Mouse (Mus musculus) right cerebral cortex, postnatal 10 days (tissue): ENCODE results near the gene Nfkbiz.
A peak's percentile ranks its signal among the peaks of the same experiment; 100 is the strongest.
"Not testable (repeated sequence)": the region's sequence is repeated elsewhere in the genome, so short reads cannot be mapped to it uniquely, and the experiment has no call there.

Source experiments
- DNase-seq, 2 experiments: peaks; one replicate each; pipeline ENCODE4 v3.0.0; 2021; ENCODE audit warnings: low spot score in 2 of 2

The Nfkbiz gene

DNA sequence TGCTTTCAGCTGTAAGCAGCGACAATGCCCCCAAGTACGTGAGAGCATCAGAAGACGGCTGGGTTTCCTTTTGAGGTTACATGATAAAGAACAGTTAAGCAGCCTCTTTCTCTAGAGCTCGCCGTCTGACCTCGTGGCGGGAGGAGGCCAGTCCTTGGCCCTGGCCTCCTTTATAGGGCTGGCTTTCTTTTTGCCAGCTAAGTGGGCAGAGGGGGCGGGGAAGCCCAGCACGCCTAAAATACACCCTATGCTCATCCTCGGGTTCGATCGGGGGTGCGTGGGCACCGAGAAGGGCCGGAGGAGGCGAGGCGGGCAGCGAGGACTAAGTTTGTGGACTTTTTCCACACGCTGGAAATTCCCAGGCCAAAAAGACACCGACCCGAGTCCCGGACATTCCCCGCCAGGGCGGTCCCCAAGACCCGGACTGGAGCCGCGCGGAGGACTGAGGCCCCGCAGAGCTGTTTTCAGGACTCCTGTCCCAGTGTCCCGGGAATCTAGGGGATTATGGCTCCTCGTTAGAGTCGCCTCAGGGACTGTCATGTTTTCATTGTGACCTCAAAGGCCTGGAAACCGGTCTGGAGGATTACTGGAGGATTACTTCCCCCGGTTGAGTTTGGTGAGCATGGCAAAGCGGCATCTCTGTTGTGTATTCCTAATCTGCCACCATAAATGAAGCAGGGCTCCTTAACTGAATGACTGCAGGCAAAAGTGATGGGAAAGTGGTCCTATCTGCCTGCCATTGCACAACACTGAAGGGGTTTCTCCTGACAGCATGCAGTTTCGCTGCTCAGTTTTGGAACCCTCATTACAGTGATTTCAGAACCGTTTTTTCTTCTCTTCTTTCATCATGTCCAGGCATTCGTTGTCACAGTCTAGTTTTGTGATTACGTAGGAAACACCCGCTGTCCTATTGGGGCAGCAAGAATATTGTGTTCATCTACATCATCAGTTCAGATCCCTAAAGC lies at the start of gene Nfkbiz:
Gene Nfkbiz, minus strand, starts transcription at position 390 of the 965 bp plus-strand sequence.
- peak; percentile 80 to 82 for DNase-seq

DNA sequence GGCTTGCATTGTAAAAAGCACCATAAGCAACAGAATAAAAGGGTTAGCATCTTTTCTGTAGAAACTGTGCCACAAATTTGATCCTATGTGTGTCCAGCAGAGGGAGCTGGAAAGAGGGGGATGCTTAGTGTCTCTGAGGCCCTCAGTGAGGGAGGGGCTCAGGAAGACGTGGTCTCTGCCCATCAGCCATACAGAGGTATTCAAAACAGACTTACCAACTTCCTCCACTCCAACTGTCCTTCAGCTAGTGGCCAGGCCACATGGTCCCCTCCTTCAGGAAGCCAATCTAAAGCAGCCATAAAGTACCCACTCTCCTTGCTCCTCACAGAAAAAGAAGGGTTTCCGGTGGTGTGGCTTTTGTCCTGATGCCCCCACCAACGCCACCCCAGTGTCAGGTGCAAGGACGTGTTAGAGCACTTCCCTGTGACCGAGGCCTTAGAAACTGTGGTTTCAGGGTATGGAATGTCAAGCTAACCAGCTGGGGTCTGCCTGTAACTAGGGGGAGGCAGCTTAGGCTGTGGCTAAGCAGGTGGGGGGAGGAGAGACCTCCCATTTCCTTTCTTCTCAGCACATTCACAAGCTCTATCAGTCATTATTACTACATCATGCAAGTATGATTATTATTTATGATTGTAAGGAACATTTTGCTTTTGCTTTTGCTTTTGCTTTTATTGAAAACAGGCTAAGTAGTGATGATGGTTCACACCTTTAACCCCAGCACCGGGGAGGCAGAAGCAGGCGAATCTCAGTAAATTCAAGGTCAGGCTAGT lies 49.3 kb upstream of the Nfkbiz start:
- no peak for DNase-seq

DNA sequence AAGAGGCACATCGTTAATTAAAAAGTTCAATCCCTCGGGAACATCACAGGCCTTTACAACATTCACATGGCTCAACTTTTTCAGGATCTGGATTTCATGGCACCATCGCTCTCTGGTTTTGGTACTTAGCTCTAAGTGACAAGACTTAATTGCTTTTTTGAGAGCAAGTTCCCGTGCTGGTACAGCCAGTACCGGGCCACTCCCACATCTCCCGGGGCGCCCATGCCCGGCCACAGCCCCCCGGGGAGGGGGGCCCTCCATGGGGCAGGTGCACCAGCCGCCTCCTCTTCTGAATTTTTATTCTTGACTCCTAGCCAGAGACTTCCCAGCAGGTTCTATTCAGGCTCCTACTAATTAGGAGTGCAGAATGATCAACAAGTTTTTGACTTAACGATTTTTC lies 45.5 kb upstream of the Nfkbiz start:
- no peak for DNase-seq

GRCm38 (mm10) chr16:55876025-55876424 lies 37.3 kb upstream of the Nfkbiz start:
- DNase-seq = no peak

- no peak for DNase-seq
Observed at GRCm38 (mm10) chr16:55863832-55864231, 25.1 kb upstream of the Nfkbiz start.

DNA sequence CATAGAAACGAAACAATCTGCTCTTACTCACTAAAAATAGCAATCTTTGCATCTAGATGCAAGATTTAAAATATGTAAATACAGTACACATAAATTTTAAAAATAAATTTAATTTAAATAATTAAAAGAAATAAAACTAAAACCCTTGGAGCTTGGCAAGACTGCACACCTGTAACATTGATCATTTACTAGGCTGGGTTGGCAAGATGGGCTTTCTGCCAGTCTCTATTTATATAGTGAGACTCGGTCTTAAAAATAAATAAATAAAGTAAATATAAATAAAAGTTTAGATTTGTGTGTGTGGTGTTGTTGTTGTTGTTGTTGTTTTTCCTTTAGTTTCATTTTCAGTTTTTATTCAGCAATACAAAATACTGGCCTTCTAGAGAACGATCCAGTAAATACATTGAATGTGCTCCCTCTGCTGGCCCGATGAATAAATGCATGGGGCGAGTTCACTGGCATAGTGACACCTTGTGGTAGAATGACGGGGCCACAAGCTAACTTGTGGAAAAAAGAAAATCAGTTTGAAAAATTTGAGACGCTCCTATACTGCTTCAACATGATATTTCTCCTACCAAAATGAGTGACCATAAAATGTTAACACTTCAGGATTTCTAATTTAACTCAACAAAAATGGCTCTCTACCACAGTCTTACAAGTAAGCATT lies 24.6 kb upstream of the Nfkbiz start:
- peak; percentile 80 to 82 for DNase-seq

GRCm38 (mm10) chr16:55861104-55861503 lies 22.4 kb upstream of the Nfkbiz start:
- peak; percentile 40 to 58 for DNase-seq

DNA sequence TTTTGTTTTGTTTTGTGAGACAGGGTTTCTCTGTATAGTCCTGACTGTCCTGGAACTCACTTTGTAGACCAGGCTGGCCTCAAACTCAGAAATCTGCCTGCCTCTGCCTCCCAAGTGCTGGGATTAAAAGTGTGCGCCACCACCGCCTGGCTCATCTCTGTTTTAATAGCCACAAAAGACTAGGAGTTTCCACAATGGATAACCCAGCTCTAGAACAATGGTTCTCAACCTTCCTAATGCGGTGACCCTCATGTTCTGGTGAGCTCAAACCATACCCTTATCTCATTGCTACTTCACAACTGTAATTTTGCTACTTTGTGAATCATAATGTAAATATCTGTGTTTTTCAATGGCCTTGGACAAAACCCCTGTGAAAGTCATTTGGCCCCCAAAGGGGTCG lies 20.7 kb upstream of the Nfkbiz start:
- DNase-seq = not testable (repeated sequence)

DNA sequence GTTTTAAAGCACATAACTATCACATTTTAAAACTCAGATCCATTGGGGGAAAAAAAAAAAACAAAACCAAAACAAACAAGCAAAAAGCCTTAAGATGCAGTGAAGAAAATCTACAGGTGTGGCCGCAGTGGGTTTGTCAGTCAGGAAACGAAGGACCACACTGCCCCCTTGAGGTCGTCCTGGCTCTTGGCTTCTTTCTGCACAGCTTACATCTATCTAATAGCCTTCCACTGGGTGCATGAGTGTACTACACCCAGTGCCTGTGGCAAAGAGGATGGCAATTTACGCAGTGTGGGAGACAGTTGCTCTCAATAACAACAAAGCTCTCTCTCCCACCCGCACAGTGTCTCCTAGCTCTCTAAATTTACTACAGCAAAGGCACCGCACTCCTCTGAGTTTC lies 19.8 kb upstream of the Nfkbiz start:
- DNase-seq = peak; percentile 61 to 76

DNA sequence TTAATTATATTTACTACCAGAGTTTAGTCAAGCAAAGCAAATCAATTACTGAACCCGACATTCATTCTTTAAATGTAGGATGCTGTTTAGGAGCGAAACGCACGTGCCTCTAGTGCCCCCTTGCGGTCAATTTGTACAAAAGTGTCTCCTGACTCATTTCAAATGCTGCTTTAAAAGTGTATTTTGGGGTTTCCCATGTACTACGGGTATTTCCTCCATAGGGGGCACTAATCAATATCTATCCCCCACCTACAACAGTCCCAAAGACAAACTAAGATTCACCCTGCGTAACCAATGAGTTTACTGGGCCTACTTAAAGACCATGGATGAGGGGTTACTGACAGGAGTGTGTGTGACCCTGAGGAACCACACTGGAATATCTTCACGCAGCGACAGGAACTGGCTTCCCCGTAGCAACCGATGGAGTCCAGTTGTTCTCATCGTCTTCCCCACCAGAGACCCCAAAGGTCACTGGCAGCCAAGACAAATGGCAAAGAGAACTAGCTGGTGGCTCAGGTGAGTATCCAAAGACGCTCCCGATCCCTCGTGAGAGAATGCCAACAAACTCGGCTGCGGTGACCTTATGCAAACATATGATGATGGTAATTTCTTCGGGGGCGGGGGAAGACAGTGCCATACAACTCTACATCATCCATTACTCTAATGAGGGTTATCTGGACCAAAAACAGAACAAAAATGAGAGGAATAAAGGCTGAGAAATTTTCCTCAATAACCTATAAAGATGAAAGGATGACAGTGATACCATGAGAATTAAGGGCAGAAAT lies 14.4 kb upstream of the Nfkbiz start:
- DNase-seq = peak; percentile 76 to 90

DNA sequence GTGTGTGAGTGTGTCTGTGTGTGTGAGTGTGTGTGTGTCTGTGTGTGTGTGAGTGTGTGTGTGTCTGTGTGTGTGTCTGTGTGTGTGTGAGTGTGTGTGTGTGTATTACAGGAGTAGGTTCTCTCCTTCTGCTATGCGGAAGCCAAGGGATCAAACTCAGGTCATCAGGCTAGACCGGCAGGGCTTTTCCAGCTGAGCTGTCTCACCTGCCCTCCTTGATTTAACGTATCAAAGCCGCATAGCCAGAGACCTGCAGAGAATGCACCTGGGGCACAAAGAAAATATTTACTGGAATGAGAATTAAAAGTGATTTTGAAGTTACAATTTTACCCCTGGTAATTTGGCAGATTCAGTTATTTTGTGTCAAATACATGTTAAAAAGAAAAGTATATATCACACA lies 13.8 kb upstream of the Nfkbiz start:
- DNase-seq = no peak

- DNase-seq = no peak
Observed at GRCm38 (mm10) chr16:55850485-55850884, 11.8 kb upstream of the Nfkbiz start.

- DNase-seq = no peak
Observed at GRCm38 (mm10) chr16:55847679-55848078, 9.0 kb upstream of the Nfkbiz start.

DNA sequence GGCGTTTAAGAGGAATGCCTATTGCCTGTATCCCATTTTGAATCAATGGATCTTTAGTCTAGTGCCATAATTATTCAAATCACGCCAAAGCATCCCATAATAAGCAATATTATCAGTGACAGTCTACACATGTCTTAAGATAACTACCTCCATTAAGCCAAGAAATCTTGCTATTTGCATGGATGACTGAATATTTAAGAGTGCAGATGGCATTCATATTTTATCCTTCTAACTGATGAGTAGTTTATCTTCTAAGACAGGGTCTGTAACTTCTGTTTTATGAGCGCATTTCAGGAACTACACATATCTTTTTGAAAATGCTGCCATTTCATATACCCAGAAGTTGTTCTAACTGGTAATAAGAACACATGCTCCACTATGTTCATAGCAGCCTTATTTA lies 6.1 kb upstream of the Nfkbiz start:
- no peak for DNase-seq

DNA sequence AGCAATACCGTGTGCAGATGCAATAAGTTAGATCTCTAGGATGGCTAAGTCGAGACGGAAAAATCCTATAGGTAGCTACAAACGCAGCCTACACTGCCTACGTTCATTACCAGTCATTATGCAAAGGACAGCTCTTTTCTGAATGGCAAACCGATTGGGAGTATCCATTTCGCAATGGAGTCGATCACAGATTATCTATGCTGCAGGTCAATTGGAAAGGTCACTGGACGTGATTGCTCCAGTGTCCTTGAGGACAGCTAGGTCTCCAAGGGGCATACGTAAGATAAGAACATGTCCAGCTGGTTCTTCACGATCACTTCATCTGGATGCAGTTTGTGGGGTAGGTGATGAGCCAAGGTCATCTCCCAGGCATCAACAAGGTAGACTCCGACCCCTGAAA lies 5.2 kb upstream of the Nfkbiz start:
- DNase-seq = no peak

- no peak for DNase-seq
Observed at GRCm38 (mm10) chr16:55843134-55843533, 4.4 kb upstream of the Nfkbiz start.

GRCm38 (mm10) chr16:55841506-55841905 lies 2.8 kb upstream of the Nfkbiz start:
- no peak for DNase-seq

DNA sequence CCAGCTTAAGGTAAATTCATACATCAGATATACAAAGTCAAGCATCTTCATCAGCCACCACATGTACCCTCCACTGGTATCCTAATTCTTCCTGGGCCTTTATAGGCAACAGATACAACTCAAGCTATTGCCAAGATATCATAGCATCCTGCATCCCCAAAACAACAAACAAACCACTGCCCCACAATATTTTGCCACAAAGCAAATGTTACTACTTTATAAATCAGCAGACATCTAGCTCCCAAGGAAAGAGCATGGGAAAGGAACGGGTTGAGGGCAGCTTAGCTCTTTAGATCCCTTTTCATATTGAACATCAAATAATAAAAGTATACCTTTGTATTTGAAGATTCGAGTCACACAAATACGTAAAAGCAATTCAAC lies 580 bp downstream of the Nfkbiz start:
- no peak for DNase-seq

DNA sequence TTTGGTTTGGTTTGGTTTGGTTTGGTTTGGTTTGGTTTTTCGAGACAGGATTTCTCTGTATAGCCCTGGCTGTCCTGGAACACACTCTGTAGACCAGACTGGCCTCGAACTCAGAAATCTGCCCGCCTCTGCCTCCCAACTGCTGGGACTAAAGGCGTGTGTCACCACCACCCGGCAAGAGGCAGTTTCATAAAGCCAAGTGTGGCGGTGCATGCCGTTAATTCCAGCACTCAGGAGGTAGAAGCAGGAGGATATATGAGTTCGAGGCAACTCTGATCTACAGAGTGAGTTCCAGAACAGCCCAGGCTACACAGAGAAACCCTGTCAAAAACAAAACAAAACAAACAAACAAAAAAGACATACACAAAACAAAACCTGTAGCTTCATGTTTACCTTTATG lies 1.0 kb downstream of the Nfkbiz start:
- DNase-seq = not testable (repeated sequence)

DNA sequence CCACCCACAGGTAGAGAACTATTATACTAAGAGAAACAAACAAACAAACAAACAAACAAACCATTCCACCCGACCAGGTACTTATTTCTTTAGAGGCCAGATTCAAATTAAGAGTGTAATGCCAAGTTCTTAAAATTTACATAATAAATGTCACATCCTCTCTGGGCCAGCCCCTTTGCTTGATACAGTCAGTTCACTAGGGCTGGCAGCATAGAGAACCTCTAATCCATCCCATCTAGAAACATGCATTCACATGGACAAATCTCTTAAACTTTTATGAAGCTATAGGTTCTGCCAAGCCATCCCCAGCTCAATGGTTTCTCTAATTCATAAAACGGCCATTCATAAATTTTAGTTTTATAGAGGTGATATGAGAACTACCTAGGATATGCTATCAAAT lies 1.5 kb downstream of the Nfkbiz start:
- DNase-seq = no peak

GRCm38 (mm10) chr16:55835798-55836197 lies 2.9 kb downstream of the Nfkbiz start:
- DNase-seq = no peak
